Mouse (Mus musculus) retina, embryonic 14.5 days (tissue): ENCODE results near the gene Cryzl1.
A peak's percentile ranks its signal among the peaks of the same experiment; 100 is the strongest.

ENCODE experiments used
- DNase-seq: peaks from one replicate; pipeline ENCODE4 v3.0.0-alpha.2; 2015; ENCODE audit warnings: low spot score

The Cryzl1 gene

DNA sequence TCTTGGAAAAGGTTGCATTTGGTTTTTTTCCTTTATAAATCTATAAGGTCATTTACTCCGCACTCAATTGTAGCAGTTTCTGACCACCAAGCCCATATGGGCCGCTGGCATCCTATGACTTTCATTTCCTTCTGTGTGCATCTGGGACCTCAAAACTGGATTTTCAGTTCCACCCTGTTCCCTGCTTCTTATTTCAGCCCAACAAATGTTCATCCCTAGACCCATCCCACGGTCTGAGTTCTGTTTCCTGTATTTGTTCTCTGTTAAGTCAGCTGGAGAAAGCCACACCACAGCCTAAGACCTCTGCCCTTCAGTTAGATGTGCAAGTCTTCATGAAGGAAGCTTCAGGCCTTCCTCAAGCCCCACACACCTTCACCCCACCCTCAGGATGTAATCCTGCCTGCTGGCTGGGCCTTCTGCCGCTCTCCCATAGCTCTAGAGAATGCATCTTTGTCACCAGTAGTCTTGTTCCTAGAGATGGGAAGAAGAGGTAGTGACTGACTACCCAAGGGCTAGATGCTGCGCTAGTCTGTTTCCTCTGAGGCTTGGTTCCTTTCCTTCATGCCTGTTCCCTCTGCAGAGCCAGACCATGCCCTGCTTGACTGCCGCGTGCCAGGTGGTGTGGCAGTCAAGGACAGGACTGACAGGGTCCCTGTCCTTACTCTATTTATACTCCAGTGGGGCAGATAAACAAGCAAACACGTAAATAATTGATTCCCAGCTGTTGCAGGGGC is 11.6 kb upstream of the Cryzl1 start:
- no peak for DNase-seq

- no peak for DNase-seq
Measured at GRCm38 (mm10) chr16:91738505-91738904, 9.7 kb upstream of the Cryzl1 start.

DNA sequence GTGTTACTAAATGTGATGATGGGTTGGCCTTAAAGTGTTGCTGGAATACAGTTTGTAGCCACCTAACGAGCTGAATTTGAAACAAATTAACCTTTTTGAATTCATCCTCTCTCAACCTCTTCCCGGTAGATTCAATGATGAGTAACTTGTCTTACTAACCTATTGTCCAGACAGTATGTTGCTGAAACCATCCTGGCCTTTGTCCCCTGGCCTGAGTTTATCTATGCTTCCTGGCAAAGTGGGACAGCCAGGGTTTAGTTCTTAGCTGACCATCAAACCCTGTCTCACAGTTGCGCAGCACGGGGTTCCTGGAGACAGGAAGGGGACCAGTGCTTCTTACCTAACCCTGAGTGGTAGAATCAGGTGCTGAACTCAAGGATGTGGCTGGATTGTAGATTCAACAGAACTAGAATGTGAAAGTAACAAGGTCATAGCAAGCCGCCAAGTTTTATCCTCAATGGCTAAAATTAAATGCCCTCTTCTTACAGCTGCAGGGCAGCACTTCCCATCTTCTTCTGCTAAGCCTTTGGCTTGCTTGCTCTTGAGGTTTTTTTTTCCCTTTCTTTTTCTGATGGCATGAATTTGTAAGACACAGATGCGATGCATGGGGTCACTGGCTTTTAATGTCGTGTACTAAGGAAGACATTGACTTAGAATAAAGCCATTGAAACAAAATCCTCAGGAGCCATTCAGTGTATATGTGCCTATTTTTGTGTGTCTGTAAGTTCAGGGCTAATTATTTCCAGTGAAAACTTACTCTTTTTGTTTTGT is 7.5 kb upstream of the Cryzl1 start:
- no peak for DNase-seq

DNA sequence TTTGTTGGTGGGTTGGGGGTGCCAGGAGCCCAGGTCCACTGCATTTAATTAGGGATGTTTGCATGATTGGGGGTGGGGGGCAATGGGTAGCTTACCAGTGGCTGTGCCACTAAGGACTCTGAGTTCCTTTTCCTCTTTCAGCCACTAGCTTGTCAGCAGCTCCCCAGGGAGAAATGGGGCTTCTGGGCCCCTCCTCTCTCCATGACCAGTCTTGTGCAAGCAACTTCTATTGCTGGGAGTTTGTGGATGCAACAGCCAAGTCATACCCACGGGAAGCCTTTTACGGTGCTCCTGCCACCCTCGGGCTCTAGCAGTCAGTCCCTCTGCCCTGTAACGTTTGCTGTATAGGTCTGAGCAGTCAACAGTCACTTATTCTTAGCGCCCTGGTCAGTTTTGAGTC is 6.0 kb upstream of the Cryzl1 start:
- no peak for DNase-seq

DNA sequence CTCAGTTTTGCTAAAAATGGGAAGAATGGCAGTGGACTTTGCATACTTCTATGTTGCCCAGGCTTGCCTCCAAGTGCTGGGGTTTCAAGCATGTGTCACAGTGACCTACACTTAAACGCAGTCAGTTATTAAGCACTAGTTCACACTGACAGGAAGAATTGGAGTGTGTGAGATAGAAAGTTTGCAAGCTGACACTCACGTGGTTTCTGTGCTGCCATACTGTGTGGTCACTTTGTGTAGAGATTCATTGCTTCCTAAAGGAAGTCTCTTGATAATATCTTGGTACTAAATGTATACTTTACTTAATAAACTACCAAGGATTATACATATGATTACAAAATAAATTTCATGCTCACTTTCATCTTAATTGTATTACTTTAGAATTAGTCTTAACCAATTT is 4.0 kb upstream of the Cryzl1 start:
- DNase-seq, result no peak

GRCm38 (mm10) chr16:91730446-91730845 is 1.7 kb upstream of the Cryzl1 start:
- no peak for DNase-seq

GRCm38 (mm10) chr16:91729821-91730441 is 1.2 kb upstream of the Cryzl1 start:
- peak; percentile 61 for DNase-seq

DNA sequence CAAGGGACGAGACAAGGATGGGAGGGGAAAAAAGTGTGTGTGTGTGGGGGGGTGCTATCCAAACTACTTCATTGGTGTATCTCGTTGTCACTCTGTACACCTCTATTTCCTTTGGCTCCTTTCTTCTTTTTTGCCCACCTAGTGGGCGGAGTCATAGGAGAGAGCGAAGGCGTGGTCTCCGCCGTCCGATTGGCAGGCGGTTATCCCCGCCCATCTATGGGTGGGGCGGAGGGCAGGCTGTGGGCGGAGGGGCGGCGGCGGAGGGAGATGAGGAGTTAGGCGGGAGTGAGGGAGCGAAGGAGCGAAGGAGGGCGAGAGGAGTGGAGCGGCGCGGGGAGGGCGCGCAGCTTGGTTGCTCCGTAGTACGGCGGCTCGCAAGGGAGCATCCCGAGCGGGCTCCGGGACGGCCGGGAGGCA is 299 bp upstream of the Cryzl1 start, which contains the start of gene Itsn1:
Gene Itsn1, plus strand, starts transcription at position 216 of the 417 bp plus-strand sequence.
- peak; percentile 99 for DNase-seq

DNA sequence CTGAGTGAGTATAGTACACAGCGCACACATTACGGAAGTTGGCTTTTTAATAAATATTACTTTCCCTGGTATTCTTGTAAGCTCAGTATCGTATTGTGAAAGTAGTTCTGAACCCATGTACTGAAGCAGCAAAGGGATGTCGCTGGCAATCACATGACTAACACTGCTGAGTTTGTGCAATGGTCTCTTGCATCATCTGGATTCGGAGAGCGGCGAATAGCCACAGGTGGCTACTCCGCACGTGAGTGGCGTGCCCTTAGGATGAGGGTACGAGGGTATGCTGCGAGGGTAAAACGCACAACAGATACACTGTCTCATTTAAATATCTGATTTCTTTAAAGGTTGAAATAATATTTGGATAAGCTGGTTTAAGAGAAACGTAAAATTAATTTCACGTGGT is 1.3 kb downstream of the Cryzl1 start:
- DNase-seq, result no peak

DNA sequence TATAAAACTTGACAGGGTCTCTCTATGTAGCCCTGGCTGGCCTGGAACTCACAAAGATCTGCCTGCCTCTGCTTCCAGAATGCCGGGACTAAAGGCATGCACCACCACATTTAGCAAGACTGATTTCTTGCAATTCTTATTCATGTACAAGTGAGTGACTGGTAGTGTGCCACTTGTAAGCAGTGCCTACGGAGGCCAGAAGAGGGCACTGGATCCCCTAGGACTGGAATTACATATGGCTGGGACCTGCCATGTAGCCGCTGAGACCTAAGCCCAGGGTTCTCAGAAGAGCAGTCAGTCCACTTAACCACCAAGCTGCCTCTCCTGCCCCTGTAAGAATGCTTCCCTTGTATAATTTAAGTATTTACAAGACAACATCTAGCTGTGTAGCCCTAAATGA is 4.5 kb downstream of the Cryzl1 start:
- DNase-seq, result peak; percentile 73

DNA sequence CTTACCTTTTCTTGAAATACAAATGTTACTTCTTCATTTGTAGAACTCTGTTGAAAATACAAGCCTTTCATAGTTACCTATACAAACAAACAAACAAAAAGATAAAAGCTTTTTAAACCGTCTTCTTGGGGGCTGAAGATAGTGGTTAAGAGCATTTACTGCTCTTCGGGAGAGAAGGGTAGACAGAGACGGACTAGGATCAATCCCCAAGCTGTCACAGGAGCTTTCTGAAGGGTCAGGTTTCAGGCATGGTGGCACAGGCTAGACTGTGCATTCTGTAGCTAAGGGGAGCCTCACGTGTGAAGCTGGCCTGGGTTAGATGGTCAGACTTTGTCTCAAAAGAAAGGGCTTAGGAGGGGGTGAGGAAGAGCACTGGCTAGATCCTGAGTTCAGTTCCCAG is 11.4 kb downstream of the Cryzl1 start:
- DNase-seq, result no peak

GRCm38 (mm10) chr16:91716927-91717349 is 11.8 kb downstream of the Cryzl1 start:
- DNase-seq, result no peak

GRCm38 (mm10) chr16:91710241-91710640 is 18.5 kb downstream of the Cryzl1 start:
- DNase-seq, result no peak

DNA sequence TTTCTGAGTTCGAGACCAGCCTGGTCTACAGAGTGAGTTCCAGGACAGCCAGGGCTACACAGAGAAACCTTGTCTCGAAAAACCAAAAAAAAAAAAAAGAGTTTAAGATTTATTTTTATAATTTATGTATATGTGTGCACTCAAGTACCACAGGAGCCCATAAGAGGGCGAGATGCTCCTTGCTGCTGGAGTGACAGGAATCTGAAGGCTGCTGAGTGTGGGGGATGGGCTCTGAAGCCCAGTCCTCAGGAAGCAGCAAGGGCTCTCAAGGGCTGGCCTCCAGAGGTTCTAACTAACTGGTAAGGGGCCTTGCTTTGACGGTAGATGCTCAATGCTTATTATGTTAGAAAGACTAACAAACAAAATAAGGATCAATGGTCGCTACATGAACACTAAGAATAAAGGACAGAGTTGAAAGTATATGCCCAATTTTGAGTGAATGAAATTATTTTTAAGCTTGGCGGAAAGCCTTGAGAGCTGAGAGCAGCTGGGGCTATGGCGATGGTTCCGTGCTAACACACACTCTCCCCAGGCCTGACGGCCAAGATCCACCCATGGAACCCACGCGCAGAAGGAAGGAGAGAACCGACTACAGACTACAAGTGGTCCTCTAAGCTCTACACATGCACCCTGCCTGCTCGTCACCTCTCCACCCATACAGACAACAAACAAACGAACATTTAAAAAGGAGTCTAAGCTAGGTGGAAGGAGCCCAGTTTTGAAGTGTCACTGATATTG is 24.0 kb downstream of the Cryzl1 start:
- peak; percentile 44 for DNase-seq

DNA sequence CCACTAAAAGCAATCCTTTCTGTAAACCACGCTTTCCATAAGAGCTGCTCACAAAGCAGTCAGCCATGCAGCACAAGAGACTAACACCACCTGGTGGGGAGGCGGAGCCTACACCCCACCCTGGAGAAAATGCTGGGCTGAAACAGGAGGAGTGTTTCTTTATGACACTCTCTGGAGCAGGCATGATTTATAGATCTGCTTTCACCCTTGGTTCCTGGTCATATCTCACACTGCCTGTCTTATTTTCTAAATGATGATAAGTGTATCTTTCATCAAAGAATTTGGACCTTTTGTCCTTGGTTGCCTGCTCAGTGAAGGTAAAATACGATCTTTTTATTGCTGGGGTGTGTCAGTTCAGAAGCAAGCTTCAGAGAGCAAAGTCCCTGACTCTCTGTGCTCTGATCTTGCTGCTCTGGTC is 26.0 kb downstream of the Cryzl1 start:
- DNase-seq, result no peak

- DNase-seq, result no peak
Measured at GRCm38 (mm10) chr16:91701908-91702307, 26.9 kb downstream of the Cryzl1 start.

DNA sequence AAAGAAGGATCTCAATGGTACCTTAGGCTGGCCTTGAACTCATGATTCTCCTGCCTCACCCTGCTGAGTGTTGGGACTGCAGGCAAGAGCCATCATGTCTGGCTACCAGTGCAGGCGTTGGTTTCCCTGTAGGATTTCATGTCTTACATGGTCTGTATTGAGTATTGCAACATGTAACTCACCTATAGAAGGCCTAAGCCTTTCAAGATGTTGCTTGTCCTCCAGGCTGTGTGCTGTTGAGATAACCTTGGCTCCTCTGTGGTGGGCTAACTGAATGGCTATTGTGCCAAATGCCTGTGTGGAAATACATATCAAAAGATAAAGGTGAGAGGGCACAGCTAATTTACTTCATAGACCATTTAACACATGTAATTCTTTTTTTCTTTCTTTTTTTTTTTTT is 29.8 kb downstream of the Cryzl1 start:
- DNase-seq, result no peak

GRCm38 (mm10) chr16:91695108-91695755 is 33.5 kb downstream of the Cryzl1 start:
- DNase-seq, result no peak

DNA sequence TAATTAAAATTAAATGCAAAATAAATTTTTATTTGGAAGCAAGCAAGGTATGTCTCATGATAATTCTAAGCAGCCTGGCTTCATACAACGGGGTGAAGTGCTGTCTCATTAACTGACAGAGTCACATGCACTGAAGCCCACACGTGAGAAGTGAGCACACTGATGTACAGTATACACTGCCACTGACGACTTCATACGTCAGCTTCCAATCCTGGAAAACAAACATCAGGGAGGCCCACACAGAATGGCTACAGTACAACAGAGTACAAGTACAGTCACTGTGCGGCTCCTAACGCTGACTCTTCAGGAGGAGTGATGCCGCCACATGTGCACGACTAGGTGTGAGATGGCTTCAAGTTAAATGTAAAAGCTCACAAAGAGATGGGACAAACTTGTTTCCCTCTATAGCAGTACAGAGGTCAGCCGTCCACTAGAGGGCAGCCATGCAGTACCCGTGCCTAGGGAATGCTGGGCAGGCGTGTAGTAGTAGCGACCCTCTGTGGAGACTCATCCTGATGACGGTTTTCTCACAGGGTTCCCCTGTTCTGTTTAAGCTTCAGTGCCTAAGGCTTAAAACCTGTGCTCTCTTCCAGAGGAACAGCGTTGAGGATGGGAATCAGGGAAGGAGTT is 34.2 kb downstream of the Cryzl1 start:
- DNase-seq, result peak; percentile 93

- no peak for DNase-seq
Measured at GRCm38 (mm10) chr16:91689791-91690190, 39.0 kb downstream of the Cryzl1 start.
